Mouse (Mus musculus) liver, embryonic 14.5 days (tissue): ENCODE results near the gene Eif5a. TPM values are rescaled to one million over a fixed set of nuclear protein-coding genes. Genes with fewer than 3 reads are reported as not detected.
"Not testable (repeated sequence)": the region's sequence is repeated elsewhere in the genome, so short reads cannot be mapped to it uniquely, and the experiment has no call there.

Source experiments
- ATAC-seq: fragments of 200-750 bp; cut with Nextera tagmentation; 2 replicates; pipeline ENCODE4 v1.8.0; 2017; ENCODE audit warnings: moderate number of reproducible peaks, mild to moderate bottlenecking, moderate library complexity; ENCODE audit not compliant: insufficient read depth
- DNase-seq, 3 experiments: peaks; one replicate each; pipeline ENCODE4 v3.0.0-alpha.2; 2012 to 2013; ENCODE audit warnings: low read depth in 3 of 3, low spot score in 3 of 3
- H3K27ac ChIP-seq: fragments of 300-500 bp; sonication (generic); 2 replicates; pipeline ENCODE4 v1.5.1; 2014; ENCODE audit warnings: moderate library complexity, mild to moderate bottlenecking, control low read depth, inconsistent platforms
- H3K27me3 ChIP-seq: fragments of 300-500 bp; sonication (generic); 2 replicates; pipeline ENCODE4 v1.6.1; 2014; ENCODE audit warnings: mild to moderate bottlenecking, low read length, moderate library complexity; ENCODE audit not compliant: control insufficient read depth, insufficient read depth
- H3K36me3 ChIP-seq: fragments of 300-500 bp; sonication (generic); replicated peaks from 2 replicates; pipeline ENCODE4 v1.6.1; 2014; ENCODE audit warnings: low read depth; ENCODE audit not compliant: control insufficient read depth, insufficient read depth
- H3K4me1 ChIP-seq, 2 experiments: fragments of 200-500 bp in 1 of 2; fragments of 300-500 bp in 1 of 2; sonication (generic) in 1 of 2; replicated peaks; 2 replicates each; pipeline ENCODE4 v1.6.1; 2012 to 2014; ENCODE audit warnings: antibody characterized with exemption in 1 of 2, inconsistent platforms in 1 of 2, low read length in 1 of 2; ENCODE audit not compliant: control insufficient read depth in 2 of 2, insufficient read depth in 2 of 2
- H3K4me2 ChIP-seq: fragments of 300-500 bp; sonication (generic); 2 replicates; pipeline ENCODE4 v1.6.1; 2014; ENCODE audit warnings: low read depth, mild to moderate bottlenecking, control low read depth, moderate library complexity
- H3K4me3 ChIP-seq, 2 experiments: fragments of 200-500 bp in 1 of 2; fragments of 300-500 bp in 1 of 2; sonication (generic) in 1 of 2; 2 replicates each; pipeline ENCODE4 v1.5.1; 2012 to 2014; ENCODE audit warnings: low read depth in 2 of 2, low read length in 2 of 2, mild to moderate bottlenecking in 2 of 2, control low read depth in 1 of 2, inconsistent platforms in 1 of 2, moderate library complexity in 1 of 2; ENCODE audit not compliant: insufficient read depth in 1 of 2
- H3K9ac ChIP-seq: fragments of 300-500 bp; sonication (generic); replicated peaks from 2 replicates; pipeline ENCODE4 v1.6.1; 2014; ENCODE audit warnings: mild to moderate bottlenecking, control low read depth, moderate library complexity
- H3K9me3 ChIP-seq: fragments of 300-500 bp; sonication (generic); 2 replicates; pipeline ENCODE4 v1.6.1; 2016; ENCODE audit warnings: low read length, mixed read lengths; ENCODE audit not compliant: control insufficient read depth
- CTCF ChIP-seq: IDR thresholded peaks from 2 replicates; pipeline ENCODE4 v1.5.1; 2016; ENCODE audit warnings: antibody characterized with exemption, low read depth, control low read depth
- EP300 ChIP-seq: IDR thresholded peaks from 2 replicates; pipeline ENCODE4 v1.6.1; 2016; ENCODE audit warnings: antibody characterized with exemption, low read depth
- WGBS: fragments of 180-500 bp; shearing (Covaris S2); extraction: QIAGEN DNeasy Blood & Tissue Kit; methylation state at CpG from one replicate; pipeline ENCODE4 v1.1.7; 2014; ENCODE audit not compliant: insufficient replicate concordance; 5-methylcytosine and 5-hydroxymethylcytosine counted together
- polyA plus RNA-seq, 2 experiments: library from polyadenylated mRNA; depleted of rRNA in 1 of 2; stranded (reverse) in 1 of 2; unstranded in 1 of 2; fragments of >200 nt; fragmentation: Nextera tagmentation in 1 of 2; extraction: Ambion mirVana in 1 of 2; gene quantifications; 2 replicates each; pipeline versions ENCODE4 v1.2.1 to v1.2.3; 2012 to 2014

Gene Eif5a
- polyA plus RNA-seq, 2 experiments: 846 to 1,316 TPM

- H3K4me1 ChIP-seq: peaks cover 51 to 55% of the 10 kb centered on the region in 2 experiments
- DNase-seq (peak; percentile 80 to 90 (median 85)), ATAC-seq (peak; percentile 37)
- TF ChIP-seq CTCF: no peak
- TF ChIP-seq EP300: no peak
- peak overlapping the region; percentile 99 for H3K4me3 ChIP-seq
- WGBS: under 1% methylated on average over 17 of the region's 17 CpGs
- H3K9ac ChIP-seq: peak overlapping the region; percentile 81
- no peaks in the 10 kb centered on the region for H3K9me3 ChIP-seq
- H3K36me3 ChIP-seq: peaks cover 44% of the 10 kb centered on the region
- peak overlapping the region; percentile 95 for H3K27ac ChIP-seq
- H3K4me2 ChIP-seq: peak overlapping the region; percentile 100
- H3K27me3 ChIP-seq: no peaks in the 10 kb centered on the region
Observed at GRCm38 (mm10) chr11:69919661-69920265, 2.0 kb downstream of the Eif5a start.

- no peaks in the 10 kb centered on the region for H3K27me3 ChIP-seq
- DNase-seq: no peak
- H3K9ac ChIP-seq: peak overlapping the region; percentile 81
Observed at GRCm38 (mm10) chr11:69919053-69919452, 2.7 kb downstream of the Eif5a start.

GRCm38 (mm10) chr11:69918118-69918517, 3.6 kb downstream of the Eif5a start:
- TF ChIP-seq EP300 (no peak), CTCF (no peak)
- DNase-seq (no peak), ATAC-seq (no peak)
- H3K27ac ChIP-seq: peak overlapping the region; percentile 95
- H3K36me3 ChIP-seq: peaks cover 44% of the 10 kb centered on the region
- no peaks in the 10 kb centered on the region for H3K9me3 ChIP-seq
- WGBS: 68% methylated on average over 5 of the region's 5 CpGs
- peak overlapping the region in 1 of 2 experiments; percentile 99; a peak in 2 of 4 replicates for H3K4me3 ChIP-seq
- no peaks in the 10 kb centered on the region for H3K27me3 ChIP-seq
- H3K4me1 ChIP-seq: peaks cover 47 to 56% of the 10 kb centered on the region in 2 experiments
- H3K9ac ChIP-seq: peak overlapping the region; percentile 32; the same call in 1 of the 2 replicates
- H3K4me2 ChIP-seq: peak overlapping the region; percentile 100

More at GRCm38 (mm10) chr11:69919053-69919452, 2.7 kb downstream of the Eif5a start:
- ATAC-seq: no peak
- peaks cover 51 to 56% of the 10 kb centered on the region in 2 experiments for H3K4me1 ChIP-seq
- peak overlapping the region; percentile 100 for H3K4me2 ChIP-seq
- peak overlapping the region; percentile 95 for H3K27ac ChIP-seq
- peaks cover 44% of the 10 kb centered on the region for H3K36me3 ChIP-seq
- H3K4me3 ChIP-seq: peak overlapping the region; percentile 99
- no peak for TF ChIP-seq CTCF
- no peak for TF ChIP-seq EP300
- H3K9me3 ChIP-seq: no peaks in the 10 kb centered on the region
- 43% methylated on average over 9 of the region's 9 CpGs for WGBS

- Histone ChIP-seq H3K36me3 (peaks cover 48% of the 10 kb centered on the region), H3K4me3 (peak overlapping the region in 1 of 2 experiments; percentile 82; a peak in 3 of 4 replicates), H3K4me1 (peaks cover 41 to 54% of the 10 kb centered on the region in 2 experiments), H3K4me2 (peak overlapping the region; percentile 100), H3K27ac (peak overlapping the region; percentile 95), H3K27me3 (no peaks in the 10 kb centered on the region), H3K9me3 (no peaks in the 10 kb centered on the region), H3K9ac (no peak overlapping the region)
- 62% methylated on average over 8 of the region's 8 CpGs for WGBS
- DNase-seq (no peak), ATAC-seq (no peak)
- TF ChIP-seq EP300 (no peak), CTCF (no peak)
Observed at GRCm38 (mm10) chr11:69917379-69917948, 4.3 kb downstream of the Eif5a start.

GRCm38 (mm10) chr11:69916652-69917378, 4.9 kb downstream of the Eif5a start:
- peaks cover 36 to 51% of the 10 kb centered on the region in 2 experiments for H3K4me1 ChIP-seq
- not testable (repeated sequence) for ATAC-seq, H3K27me3 ChIP-seq, DNase-seq, H3K9me3 ChIP-seq
- peak overlapping the region; percentile 100 for H3K4me2 ChIP-seq
- 19% methylated on average over 7 of the region's 7 CpGs for whole genome bisulfite sequencing
- peak overlapping the region; percentile 95 for H3K27ac ChIP-seq
- H3K36me3 ChIP-seq: peaks cover 54% of the 10 kb centered on the region
- H3K4me3 ChIP-seq: peak overlapping the region; percentile 40 to 82
- H3K9ac ChIP-seq: peak overlapping the region; percentile 92
